ENCODE assay signal across 29 mouse cellular contexts in genomic region chr3:153071123-153071522, GRCm38 (mm10).
A peak's percentile ranks its signal among the peaks of the same experiment; 100 is the strongest.
DNase-seq lines count a peak whose midpoint lies in the region; ATAC-seq and TF ChIP-seq lines count a peak whose summit lies in the region.
"Had no signal": no experiment of that assay in that cellular context is flagged by ENCODE, and none has a peak within 500 bp of the region (broad histone marks: within the 10 kb centered on the region; RNA-seq: fewer than 3 reads in every experiment).

No protein-coding gene starts in this region.

- 0 out of 2 replicates have a peak overlapping the region, but pooled peaks have one; percentile 18 for H3K27ac ChIP-seq in liver, embryonic 14.5 days
- H3K27ac ChIP-seq: embryonic facial prominence, embryonic 10.5 days; embryonic facial prominence, embryonic 15.5 days; gastrocnemius, adult 2 months; heart, adult 2 months; heart, embryonic 13.5 days; hindbrain, postnatal 0 days; intestine, embryonic 15.5 days; midbrain, embryonic 12.5 days had no signal

- DNase-seq in c-Kit-negative CD71-positive TER-119-positive erythroid progenitor cells, embryonic 14.5 days (ENCODE audit: low read depth, low spot score): peak; percentile 5
- peak; percentile 33 to 46 (median 44) for DNase-seq in liver, embryonic 14.5 days (ENCODE audit: low read depth in 3 of 3, low spot score in 3 of 3)
- no peak for DNase-seq in heart, adult 9 months (ENCODE audit: low spot score in 2 of 2)
- no peak for DNase-seq in left cerebral cortex, postnatal 25 days (ENCODE audit: low spot score in 2 of 2)
- no peak for DNase-seq in right cerebral cortex, adult 18-20 months
- DNase-seq: adrenal gland, postnatal 14 days; cerebellum, adult 2 months; cerebellum, postnatal 14 days; gastrocnemius, adult 2 months; heart, adult 2 months; heart, postnatal 10 days; kidney, adult 2 months; kidney, postnatal 36 days; left cerebral cortex, postnatal 4 days; lung, embryonic 14.5 days; lung, postnatal 14 days; spleen, adult 18-20 months; thymus, adult 2 months; thymus, postnatal 36 days had no signal

- ATAC-seq in erythroid progenitor cell, adult 5-6 weeks (replicated peaks; ENCODE audit: low FRiP score, poor library complexity, severe bottlenecking): peak; percentile 67
- peak; percentile 96 for ATAC-seq in liver, embryonic 14.5 days (ENCODE audit: insufficient read depth)
- ATAC-seq in megakaryocyte-erythroid progenitor cell, adult 5-6 weeks (replicated peaks; ENCODE audit: low FRiP score, low TSS enrichment, poor library complexity, severe bottlenecking): peak; percentile 89
- ATAC-seq: forebrain, embryonic 15.5 days; hindbrain, postnatal 0 days; intestine, embryonic 15.5 days had no signal

- H3K4me3 ChIP-seq in liver, embryonic 14.5 days (ENCODE audit: insufficient read depth in 1 of 2, low read depth in 2 of 2, low read length in 2 of 2): no peak overlapping the region
- H3K4me3 ChIP-seq: embryonic facial prominence, embryonic 10.5 days; embryonic facial prominence, embryonic 15.5 days; forebrain, embryonic 15.5 days; gastrocnemius, adult 2 months; heart, adult 2 months; heart, embryonic 13.5 days; intestine, embryonic 15.5 days; midbrain, embryonic 12.5 days had no signal

- H3K27me3 ChIP-seq in liver, embryonic 14.5 days (ENCODE audit: control insufficient read depth, insufficient read depth, low read length): no peaks in the 10 kb centered on the region; the same call in 1 of the 2 replicates
- H3K27me3 ChIP-seq: embryonic facial prominence, embryonic 15.5 days; forebrain, embryonic 15.5 days; intestine, embryonic 15.5 days had no signal

- intact Hi-C loops in left cerebral cortex, postnatal 25 days (cut with DNase I): no loop called here

- H3K9me3 ChIP-seq in liver, embryonic 14.5 days (ENCODE audit: control insufficient read depth, low read length): no peaks in the 10 kb centered on the region
- H3K9me3 ChIP-seq: embryonic facial prominence, embryonic 10.5 days; embryonic facial prominence, embryonic 15.5 days; forebrain, embryonic 15.5 days; G1E; heart, embryonic 13.5 days; intestine, embryonic 15.5 days; midbrain, embryonic 12.5 days had no signal

- peak overlapping the region; percentile 36 for H3K4me2 ChIP-seq in liver, embryonic 14.5 days (ENCODE audit: low read depth)
- H3K4me2 ChIP-seq: embryonic facial prominence, embryonic 15.5 days; forebrain, embryonic 15.5 days; heart, embryonic 13.5 days; intestine, embryonic 15.5 days; lung, embryonic 14.5 days; midbrain, embryonic 12.5 days had no signal

- 15% methylated on average over 3 of the region's 3 CpGs for WGBS in liver, embryonic 14.5 days (ENCODE audit: insufficient replicate concordance)

- no peak for TF ChIP-seq CTCF in liver, embryonic 14.5 days (IDR thresholded peaks at IDR 0.05; ENCODE audit: low read depth)

- H3K4me1 ChIP-seq in liver, embryonic 14.5 days (replicated peaks; ENCODE audit: control insufficient read depth in 2 of 2, insufficient read depth in 2 of 2, low read length in 1 of 2): peaks cover 17 to 19% of the 10 kb centered on the region in 2 experiments
- H3K4me1 ChIP-seq: embryonic facial prominence, embryonic 15.5 days; intestine, embryonic 15.5 days had no signal

- TF ChIP-seq EP300 in liver, embryonic 14.5 days (IDR thresholded peaks at IDR 0.05; ENCODE audit: low read depth): peak; percentile 89

- H3K9ac ChIP-seq in liver, embryonic 14.5 days (replicated peaks): no peak overlapping the region
- H3K9ac ChIP-seq: embryonic facial prominence, embryonic 15.5 days; forebrain, embryonic 15.5 days; heart, embryonic 13.5 days; intestine, embryonic 15.5 days; lung, embryonic 14.5 days; midbrain, embryonic 12.5 days had no signal

- H3K36me3 ChIP-seq in liver, embryonic 14.5 days (replicated peaks; ENCODE audit: control insufficient read depth, insufficient read depth, low read depth): no peaks in the 10 kb centered on the region
- H3K36me3 ChIP-seq: embryonic facial prominence, embryonic 10.5 days; embryonic facial prominence, embryonic 15.5 days; forebrain, embryonic 15.5 days; G1E; heart, embryonic 13.5 days; intestine, embryonic 15.5 days; midbrain, embryonic 12.5 days had no signal

Comparison
In these comparisons a context has a peak if more than half of its experiments do, and no peak if none do; other contexts are left out.
1. DNase-seq: peak in c-Kit-negative CD71-positive TER-119-positive erythroid progenitor cells, embryonic 14.5 days (single experiment) and liver, embryonic 14.5 days (3 of 3); none in heart, adult 9 months (0 of 2), left cerebral cortex, postnatal 25 days (0 of 2) and right cerebral cortex, adult 18-20 months (single experiment).
2. Peak in every context shown above with its lines, with median percentiles within 50 percentile points of each other: ATAC-seq.